Mouse (Mus musculus) left cerebral cortex, adult 8-10 months (tissue): ENCODE measurements around the gene Samd10. TPM values are rescaled to one million over a fixed set of nuclear protein-coding genes. Genes with fewer than 3 reads are reported as not detected.
A peak's percentile ranks its signal among the peaks of the same experiment; 100 is the strongest.

Experiments
- DNase-seq, 2 experiments: peaks; one replicate each; pipeline ENCODE4 v3.0.0; 2022; ENCODE audit warnings: low spot score in 2 of 2
- total RNA-seq, 4 experiments: library from RNA; stranded (reverse); gene quantifications; 2 replicates each; pipeline ENCODE4 v1.2.4; 2022

Samd10 gene
- total RNA-seq, 4 experiments from 2014 or later = 19.6 to 22.3 (median 21.6) TPM

DNA sequence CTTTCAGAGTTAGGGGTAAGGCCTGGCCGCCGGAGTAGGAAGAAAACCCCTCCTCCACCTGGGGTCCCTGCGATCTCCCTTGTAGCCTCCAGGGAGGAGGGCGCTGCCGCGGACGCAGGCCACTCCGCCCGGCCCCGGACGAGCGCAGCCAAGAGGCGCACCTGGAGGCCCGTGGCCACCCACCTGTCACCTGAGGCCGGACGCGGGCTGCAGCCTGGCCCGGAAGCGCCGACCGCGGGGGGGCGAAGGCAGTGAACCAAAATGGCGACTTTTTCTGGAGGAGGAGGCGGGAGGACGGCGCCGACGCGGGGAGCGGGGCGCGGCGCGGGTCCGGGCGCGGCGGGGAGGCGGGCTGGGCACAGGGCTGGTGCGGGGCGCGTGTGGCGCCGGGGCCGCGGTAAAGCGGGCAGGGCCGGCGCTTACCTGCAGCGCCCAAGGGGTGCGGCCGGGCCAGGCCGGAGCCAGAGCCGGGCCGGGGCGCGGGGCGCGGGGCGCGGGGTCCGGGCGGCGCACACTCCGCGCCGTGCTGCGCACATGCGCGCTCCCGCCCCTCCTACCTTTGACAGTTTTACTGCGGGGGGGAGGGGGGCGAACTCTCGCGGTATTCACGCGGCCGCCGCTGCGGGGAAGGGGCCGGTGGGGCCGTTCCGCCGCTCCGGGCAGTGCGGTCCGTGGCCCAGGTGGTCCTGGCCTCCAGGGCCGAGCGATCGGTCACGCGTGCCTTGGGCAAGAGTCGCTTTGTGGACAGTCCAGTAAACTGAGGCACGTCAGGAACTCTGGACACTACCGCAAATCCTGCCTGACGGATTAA is 6.6 kb downstream of the Samd10 start, which contains the start of gene Zfp512b:
Gene Zfp512b (minus strand): TSS at position 573 of the 811 bp plus-strand sequence.
- peak in 1 of 2 experiments; percentile 55 for DNase-seq

DNA sequence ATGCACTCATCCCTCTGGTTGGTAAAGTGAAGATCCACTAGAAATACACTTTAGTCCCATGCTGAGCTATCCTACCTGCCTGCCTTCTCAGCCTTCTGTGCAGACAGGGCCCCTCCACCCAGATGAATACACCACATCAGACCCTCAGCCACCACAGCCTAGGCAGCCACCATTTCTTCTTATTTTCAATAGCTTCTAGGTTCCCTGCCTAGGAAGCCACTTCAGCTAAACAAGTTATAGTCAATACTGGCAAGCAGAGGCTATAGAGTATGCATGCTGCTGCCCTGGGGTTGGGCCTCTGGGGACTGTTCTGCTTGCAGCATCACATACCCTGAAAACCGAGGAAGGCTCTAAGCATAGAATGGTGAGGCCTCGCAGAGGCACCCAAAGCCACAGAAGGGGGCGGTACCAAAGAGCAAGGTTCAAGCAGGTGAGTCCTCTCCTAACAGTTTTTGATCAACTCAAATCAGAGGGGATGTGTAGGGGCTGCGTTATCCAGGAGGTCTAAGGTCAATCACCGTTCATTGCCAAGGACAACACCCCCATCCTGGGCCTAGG is 7.4 kb downstream of the Samd10 start, which contains the start of gene Prpf6:
Gene Prpf6 (plus strand): TSS at position 341 of the 558 bp plus-strand sequence.
- DNase-seq = peak in 1 of 2 experiments; percentile 5

DNA sequence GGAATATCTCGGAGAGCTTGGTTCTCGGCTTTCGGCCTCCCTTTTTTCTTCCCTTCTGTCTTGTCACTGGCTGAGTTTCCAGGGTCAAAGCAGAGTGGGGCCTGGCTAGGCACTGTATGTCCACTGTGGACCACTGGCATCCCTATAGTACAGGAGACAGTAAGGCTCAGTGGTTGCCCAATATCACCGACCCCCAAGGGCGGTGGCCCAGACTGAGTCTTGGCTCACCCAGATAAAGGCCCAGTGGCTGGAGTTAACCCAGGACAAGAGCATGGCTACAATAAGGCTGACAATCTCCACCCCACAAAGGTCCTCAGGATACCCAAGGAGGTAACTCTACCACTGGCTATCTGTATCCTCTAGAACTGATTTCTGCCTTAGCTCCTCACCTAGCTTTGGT is 8.5 kb downstream of the Samd10 start:
- DNase-seq = peak in 1 of 2 experiments; percentile 7

DNA sequence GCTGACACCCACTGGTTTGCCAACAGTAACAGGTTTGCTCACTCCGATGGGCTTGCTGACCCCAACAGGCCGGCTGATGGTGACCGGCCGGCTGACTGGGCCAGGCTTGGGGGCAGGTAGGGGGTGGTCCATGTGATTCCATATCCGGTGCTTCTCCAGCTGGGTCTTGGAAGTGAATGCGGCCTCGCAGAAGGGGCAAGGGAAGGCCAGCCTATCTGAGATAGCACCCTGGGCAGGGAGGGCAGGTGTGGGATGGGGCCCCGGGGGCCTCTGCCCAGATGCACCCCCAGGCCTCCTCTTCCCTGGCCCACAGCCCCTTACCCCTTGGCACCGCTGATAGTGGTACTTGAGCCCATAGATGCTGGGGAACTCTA is 9.3 kb downstream of the Samd10 start:
- peak in 1 of 2 experiments; percentile 15 for DNase-seq

DNA sequence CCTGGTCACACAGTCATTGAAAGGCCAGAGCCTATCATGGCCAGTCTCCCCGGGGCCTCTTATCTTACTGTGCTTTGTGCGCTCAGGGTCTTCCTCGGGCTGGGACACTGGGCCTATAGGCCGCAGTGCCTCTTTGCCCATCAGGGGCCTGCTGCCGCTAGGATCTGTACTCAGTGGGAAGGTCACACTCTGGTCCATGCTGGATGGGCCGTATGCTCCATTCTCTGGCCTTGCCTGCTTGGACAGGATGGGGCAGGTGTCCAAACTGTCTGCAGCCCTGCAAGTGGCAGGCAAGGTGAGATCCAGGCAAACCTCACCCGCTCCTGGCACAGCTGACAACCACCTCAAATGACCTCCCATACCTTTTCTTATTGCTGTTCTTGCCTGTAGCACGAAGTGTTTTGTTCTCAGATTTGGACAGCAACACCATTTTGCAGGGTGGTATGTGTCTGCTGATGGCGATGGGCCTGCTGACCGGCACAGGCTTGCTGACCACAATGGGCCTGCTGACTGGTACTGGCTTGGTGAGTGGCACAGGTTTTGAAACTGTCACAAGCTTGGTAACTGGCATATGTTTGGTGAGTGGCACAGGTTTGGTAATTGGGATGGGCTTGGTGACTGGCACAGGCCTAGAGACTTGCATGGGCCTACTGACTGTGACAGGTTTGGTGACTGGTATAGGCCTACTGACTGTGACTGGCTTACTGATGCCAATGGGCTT is 9.8 kb downstream of the Samd10 start:
- peak in 1 of 2 experiments; percentile 18 for DNase-seq

DNA sequence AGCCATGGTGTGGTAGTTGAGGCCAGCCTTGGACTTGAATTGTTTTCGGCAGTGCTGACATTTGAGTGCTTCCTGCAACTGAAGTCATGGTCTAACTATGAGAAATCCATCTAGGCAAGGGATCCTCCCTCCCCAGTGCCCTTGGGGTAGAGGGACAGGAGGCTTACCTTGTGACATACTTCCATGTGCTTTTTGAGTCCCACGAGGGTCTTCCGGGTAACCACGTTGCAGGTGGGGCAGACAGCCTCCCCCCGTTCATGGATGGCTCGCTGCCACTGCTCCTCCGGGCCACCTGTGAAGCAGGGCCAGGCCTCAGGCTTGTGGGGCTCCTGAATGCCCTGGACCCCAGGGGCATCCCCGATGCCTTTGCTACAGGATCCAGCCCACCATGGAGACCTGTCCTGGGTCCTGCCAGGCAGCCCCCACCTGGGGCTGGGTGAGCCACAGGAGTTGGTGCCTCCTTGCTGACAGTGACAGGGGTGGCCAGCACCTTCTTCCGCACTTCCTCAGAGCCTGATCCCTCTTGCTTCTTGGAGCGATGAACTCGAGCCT is 10.7 kb downstream of the Samd10 start:
- DNase-seq = peak in 1 of 2 experiments; percentile 6

DNA sequence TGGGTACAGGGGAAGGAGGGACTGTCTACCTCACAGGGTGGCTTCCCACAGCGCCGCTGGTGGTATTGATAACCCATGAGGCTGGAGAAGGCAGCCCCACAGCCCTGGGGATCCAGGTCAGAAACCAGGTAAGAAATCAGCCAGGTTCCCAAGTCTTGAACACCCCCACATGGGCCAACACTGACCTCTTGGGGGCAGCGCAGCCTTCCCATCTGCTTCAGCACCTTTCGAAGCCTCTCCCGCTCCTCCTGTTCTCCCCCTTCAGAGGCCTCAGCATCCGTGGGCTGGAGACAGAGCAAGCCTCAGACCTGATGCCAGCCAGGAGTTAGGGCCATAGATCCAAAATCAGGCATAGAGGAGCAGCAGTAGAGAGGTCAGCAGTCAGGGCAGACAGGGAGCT is 11.2 kb downstream of the Samd10 start:
- peak in 1 of 2 experiments; percentile 6 for DNase-seq

DNA sequence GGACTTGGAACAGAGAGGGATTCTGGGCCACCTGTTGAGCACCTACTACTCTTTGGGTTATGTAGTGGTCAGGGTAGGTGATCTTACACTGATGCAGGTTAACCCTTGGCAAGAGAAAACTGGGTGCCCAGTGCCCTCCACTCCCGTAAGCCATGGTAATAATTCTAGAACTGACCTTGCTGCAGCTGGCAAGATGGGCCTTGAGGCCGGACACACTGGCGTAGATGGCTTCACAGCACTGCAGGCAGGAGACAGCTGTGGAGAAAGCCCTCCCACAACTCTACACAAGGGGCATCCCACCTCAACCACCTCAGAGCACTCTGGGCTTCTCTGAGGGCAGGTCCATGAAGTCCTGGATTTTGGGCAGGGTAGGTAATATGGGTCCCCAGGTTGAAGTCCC is 12.9 kb downstream of the Samd10 start:
- DNase-seq = peak in 1 of 2 experiments; percentile 8

DNA sequence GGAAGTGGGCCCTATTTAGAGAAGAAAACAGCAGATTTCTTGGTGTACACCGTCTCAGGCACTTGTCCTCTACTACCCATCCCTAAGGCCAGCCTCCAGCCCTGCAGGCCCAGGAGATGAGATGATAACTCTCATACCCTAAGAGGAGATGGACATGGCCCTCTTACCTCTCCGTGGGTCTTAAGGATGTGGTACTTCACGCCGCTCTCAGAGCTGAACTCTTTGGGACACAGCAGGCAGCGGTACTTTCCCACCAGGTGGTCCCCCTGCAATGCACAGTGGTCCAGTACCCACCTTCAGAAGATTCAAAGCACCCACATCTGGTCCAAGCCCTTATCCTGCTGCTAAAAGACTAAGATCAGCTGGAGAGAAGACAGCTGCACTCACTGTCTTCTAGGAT is 13.5 kb downstream of the Samd10 start:
- DNase-seq = peak in 1 of 2 experiments; percentile 6

DNA sequence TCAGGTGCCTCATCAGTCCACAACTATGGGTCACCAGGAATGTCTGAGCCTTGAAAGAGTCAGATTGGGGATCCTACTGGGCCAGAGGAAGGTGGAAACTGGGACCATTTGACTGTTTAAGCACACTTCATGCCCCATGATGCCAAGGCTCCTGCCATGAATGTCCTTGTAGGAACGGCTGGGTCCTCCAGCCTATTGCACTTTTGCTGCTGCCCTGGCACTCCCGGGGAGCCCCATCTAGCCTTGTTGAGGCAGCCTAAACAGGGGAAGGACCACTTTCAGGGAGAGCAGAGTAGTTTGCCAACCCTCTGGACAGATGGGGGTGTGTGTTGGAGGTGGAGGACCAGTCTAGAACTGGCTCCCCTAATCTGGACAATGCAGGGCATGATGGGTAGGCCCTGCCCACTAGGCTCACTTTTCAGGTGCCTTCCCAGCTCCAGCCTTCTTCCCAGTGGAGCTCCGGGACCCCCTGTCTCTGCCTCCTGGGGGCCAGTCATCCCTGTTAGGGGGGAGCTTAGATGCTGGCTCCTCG is 14.5 kb downstream of the Samd10 start, which contains the start of gene Uckl1:
Gene Uckl1 (minus strand): TSS at position 482 of the 532 bp plus-strand sequence.
- peak in 1 of 2 experiments; percentile 11 for DNase-seq

DNA sequence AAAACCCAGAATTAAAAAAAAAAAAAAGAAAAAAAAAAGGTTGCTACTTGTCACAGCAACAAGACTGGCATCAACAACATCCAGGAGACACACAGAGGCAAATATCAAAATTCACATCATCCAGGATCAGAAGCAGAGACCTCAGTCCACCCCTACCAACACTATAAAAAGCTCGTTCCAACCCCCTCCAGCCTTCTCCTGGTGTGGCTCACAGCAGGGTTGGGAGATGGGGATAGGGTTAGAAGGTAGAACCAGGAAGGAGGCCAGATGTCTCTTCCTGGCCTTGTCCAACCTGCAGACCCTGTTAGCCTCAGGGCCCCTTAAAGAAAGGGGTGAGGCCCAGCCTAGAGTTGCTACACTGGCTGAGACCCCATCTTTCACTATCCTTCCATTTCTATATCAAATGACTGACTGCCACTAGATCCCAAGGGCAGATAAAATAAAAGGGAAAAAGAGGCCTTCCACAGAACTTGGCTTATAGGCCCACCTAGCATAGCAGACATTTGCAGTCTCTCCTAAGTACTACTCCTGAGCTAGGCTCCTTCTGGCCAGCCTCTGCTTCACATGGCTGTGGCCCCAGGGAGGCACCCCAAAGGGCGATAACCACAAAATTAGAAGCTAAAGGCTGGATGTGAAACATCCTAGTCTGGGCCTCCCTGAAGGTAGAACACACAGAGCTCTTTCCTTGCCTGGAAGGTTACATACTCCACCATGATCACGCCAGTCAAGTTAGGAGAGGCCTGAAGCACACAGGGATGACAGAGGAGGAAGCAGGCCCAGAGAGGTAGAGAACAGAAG is 15.4 kb downstream of the Samd10 start:
- peak in 1 of 2 experiments; percentile 6 for DNase-seq

DNA sequence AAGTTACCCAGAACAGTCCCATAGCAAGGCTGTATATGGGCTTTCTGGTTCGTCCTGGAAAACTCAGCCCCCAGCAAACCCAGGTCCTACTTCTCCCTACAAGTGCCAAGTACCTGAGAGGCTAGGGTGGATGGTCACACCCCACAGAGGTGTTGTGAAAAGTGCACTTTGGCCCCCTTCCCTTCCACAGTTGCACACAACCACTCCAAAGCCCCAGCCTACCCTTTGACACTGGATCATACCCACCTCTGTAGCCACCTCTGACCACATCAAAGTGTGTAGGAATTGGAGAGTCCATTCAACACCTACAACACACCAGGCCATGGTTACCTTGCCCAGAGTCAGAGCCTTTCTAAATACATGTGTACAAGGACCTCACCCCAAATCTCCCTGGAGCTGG is 16.1 kb downstream of the Samd10 start:
- DNase-seq = peak in 1 of 2 experiments; percentile 15

DNA sequence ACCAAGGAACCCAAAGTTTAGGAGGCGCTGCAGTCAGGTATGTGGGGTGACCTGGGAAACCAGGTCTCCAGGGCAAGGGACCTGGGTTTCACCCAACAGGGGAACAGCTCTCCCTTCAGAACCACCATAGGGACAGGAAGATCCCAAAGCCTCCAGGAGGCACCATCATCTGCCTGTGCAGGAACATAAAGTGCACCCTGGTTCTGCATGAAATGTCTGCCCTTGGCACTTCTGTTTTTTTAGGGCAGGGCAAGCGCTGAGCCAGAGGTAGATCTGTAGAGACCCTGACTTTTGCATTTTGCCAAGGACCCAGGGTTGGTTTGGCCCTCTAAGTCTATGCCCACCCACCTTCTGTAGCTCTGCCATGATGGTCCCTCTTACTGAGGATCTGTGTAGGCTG is 16.7 kb downstream of the Samd10 start:
- peak in 1 of 2 experiments; percentile 13 for DNase-seq

DNA sequence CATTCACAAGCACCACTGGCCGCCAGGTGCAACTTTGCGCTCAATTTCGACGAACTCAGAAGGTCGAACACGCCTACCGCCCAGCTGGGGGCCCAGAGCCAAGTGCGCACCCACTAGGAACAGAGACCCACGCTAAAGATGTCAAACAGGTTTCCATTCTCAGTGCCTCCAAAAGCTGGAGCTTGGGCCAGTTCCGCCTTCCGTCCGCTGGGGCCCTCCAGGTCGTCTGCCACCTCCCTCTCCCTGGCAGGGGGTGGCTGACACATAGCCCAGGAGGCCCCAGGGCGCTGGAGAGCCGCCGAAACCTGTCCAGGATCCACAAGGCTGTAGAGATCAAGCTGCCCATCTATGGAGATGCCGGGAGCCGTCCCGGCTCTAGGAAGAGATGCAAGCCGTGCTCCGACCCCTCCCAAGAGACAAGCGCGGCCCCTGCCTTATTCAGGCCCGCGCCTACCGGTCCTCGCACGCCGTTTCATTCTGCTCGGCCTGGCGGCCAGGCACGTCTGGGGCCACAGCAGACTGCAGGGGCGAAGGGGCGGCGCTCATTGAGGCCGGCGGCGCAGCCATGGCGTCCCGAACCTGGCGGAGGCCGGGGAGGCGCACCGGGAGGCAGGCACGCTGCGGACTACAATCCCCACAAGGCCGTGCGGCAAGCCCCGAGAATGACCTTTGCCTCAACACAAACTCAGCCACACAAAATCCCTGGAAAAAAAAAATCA is 17.5 kb downstream of the Samd10 start:
- peak; percentile 78 to 82 for DNase-seq

DNA sequence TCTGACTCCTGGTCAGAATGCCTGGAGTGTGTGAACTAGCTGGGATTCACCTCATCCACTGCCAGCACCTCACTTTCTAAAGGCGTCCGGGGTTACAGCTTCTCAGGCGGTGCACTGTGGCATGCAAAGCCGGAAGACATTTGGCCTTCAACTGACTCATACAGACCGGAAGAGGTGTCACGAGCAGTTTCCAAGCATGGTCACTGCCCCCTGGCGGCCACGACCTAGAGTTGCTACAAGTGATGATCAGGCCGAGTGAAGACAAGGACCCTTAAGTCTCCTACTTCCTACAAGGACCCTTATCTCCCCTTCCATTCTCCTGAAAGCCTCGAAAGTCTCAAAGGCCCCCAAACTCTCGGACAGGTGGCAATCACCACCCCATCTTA is 18.0 kb downstream of the Samd10 start:
- peak; percentile 67 to 81 for DNase-seq

DNA sequence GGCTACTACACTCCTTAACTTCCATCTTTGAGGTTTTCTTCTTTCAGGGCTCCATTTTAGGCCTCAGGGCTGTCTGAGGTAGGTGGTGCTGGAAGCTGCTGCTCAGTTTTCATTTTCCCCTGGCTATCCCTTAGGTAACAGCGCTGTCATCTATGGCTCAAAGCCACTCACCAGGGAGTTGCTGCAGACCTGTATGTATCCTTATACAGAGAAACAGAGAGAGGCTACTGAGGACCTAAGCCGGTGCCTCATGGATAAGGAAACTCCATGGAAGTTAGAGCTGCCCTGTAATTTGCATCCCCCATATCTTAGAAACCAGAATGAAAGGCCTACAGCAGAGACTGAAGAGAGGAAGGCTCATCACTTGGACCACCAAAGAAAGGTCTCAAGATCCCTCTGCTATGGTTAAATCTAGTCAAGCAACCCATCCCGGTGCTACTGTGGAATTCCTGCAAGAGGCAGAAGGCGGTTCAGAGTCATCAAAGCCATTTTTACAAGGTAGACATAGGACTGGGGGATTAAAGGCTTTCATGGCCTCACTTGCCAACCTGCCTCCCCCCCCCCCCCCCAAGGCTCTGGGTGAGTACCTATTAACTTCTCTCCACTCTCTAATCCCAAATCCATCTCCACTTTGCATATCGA is 18.8 kb downstream of the Samd10 start:
- peak in 1 of 2 experiments; percentile 5 for DNase-seq

DNA sequence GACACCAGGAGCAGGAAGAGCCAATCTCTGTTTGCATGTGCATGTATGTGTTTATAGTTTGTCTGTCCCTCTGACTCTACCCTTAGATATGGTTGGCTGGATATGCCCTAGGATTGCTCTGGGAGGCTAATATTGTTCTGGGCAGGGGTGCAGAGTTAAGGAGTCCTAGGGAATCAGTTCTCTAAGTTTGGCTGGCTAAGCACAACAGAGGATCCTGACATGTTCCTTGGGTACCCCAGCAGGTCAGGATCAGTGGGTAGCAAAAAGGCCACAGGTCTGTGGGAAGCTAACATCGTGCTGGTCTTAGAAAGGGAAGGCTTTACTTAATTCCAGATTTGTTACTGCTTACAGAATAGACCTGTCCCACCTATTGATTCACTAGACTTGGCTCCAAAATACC is 19.3 kb downstream of the Samd10 start:
- DNase-seq = no peak

DNA sequence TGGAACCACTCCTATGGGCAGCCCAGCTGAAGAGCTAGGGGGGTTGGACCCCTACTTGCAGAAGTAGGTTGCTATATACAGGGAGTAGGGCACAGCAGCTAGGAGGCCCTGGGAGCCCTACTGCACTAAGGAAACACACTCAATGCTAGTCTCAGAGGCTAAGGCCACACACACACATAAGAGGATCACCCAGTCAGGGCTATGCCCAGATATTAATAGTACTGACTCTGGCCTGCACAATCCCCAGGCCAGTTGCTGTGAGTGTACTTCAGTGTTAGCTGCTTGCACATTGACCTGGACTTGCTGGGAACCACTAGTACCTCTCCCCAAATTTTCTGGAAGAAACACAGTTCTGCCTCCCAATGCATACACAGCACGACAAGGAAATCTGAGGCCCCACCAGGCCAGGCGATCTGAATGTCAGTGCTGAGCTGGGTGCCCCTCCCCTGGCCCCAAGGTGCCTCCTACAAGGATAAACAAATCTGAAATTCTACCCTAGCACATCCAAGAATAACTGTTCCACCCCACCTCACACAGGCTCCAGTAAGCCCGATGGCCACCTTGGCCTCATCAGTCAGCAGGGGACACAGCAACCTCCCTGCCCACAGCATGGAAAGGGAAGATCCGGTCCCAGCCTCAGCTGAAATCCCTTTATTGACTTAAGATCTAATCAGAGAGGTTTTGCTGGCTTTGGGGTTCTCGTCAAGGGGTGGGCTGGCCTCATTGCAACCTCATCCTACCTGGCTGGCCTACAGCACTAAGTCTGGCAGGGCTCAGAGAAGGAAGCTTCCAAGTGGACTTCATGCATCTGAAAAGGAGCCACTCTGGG is 20.0 kb downstream of the Samd10 start:
- peak in 1 of 2 experiments; percentile 6 for DNase-seq
